Mouse (Mus musculus) spleen, adult 2 months (tissue): ENCODE results near the gene Ubox5. TPM values are rescaled to one million over a fixed set of nuclear protein-coding genes. Genes with fewer than 3 reads are reported as not detected.

Experiments
- DNase-seq, 2 experiments: peaks; one replicate each; pipeline versions ENCODE4 v3.0.0 to v3.0.0-alpha.2; 2012 to 2021; ENCODE audit warnings: low spot score in 2 of 2, low read depth in 1 of 2
- H3K27ac ChIP-seq: fragments of 200-500 bp; 2 replicates; pipeline ENCODE4 v1.5.1; 2012; ENCODE audit warnings: low read length, inconsistent platforms; ENCODE audit not compliant: insufficient read depth
- H3K27me3 ChIP-seq: fragments of 200-500 bp; 2 replicates; pipeline ENCODE4 v1.6.1; 2012; ENCODE audit warnings: mild to moderate bottlenecking, moderate library complexity, low read length, inconsistent platforms; ENCODE audit not compliant: control insufficient read depth, insufficient read depth
- H3K36me3 ChIP-seq: fragments of 200-500 bp; 2 replicates; pipeline ENCODE4 v1.6.1; 2012; ENCODE audit warnings: mild to moderate bottlenecking, low read length, inconsistent platforms; ENCODE audit not compliant: control insufficient read depth, insufficient read depth
- H3K4me1 ChIP-seq: fragments of 200-500 bp; 2 replicates; pipeline ENCODE4 v1.6.1; 2011; ENCODE audit warnings: inconsistent platforms; ENCODE audit not compliant: control insufficient read depth, insufficient read depth, insufficient read length
- H3K4me3 ChIP-seq: fragments of 200-500 bp; 2 replicates; pipeline ENCODE4 v1.5.1; 2011; ENCODE audit warnings: mild to moderate bottlenecking, inconsistent platforms; ENCODE audit not compliant: insufficient read depth, insufficient read length; ENCODE audit errors: extremely low read depth
- CTCF ChIP-seq: fragments of 200-500 bp; IDR thresholded peaks from 2 replicates; pipeline ENCODE4 v1.5.1; 2011; ENCODE audit warnings: mild to moderate bottlenecking, inconsistent platforms; ENCODE audit not compliant: insufficient read depth, insufficient read length, insufficient replicate concordance; ENCODE audit errors: extremely low read depth
- POLR2A ChIP-seq: fragments of 200-500 bp; IDR thresholded peaks from 2 replicates; pipeline ENCODE4 v1.6.1; 2011; ENCODE audit warnings: low read depth, low read length, inconsistent platforms
- WGBS: fragments of 180-500 bp; shearing (Covaris S2); methylation state at CpG from one replicate; pipeline ENCODE4 v1.1.7; 2018; 5-methylcytosine and 5-hydroxymethylcytosine counted together
- polyA plus RNA-seq: library from polyadenylated mRNA; depleted of rRNA; stranded (reverse); fragments of >200 nt; gene quantifications from 2 replicates; pipeline ENCODE4 v1.2.3, GENCODE M21; 2012

The Ubox5 gene
- polyA plus RNA-seq, 1 experiment: 3.8 TPM

- no peaks in the 10 kb centered on the region for H3K4me1 ChIP-seq
- WGBS: 64% methylated on average over 6 of the region's 6 CpGs
- no peak overlapping the region for H3K4me3 ChIP-seq
- peaks cover 5% of the 10 kb centered on the region for H3K36me3 ChIP-seq
- no peak overlapping the region for H3K27ac ChIP-seq
- TF ChIP-seq POLR2A (no peak), CTCF (no peak)
- no peaks in the 10 kb centered on the region for H3K27me3 ChIP-seq
- DNase-seq: no peak
Measured at GRCm38 (mm10) chr2:130586016-130586415, 43.8 kb downstream of the Ubox5 start.

- WGBS: 90% methylated on average over 10 of the region's 10 CpGs
- peaks cover 6% of the 10 kb centered on the region for H3K27me3 ChIP-seq
- no peak overlapping the region for H3K27ac ChIP-seq
- H3K36me3 ChIP-seq: no peaks in the 10 kb centered on the region
- TF ChIP-seq CTCF: no peak
- no peak for TF ChIP-seq POLR2A
- H3K4me1 ChIP-seq: 0 out of 2 replicates have a peak, but pooled peaks cover 2% of the 10 kb centered on the region
- no peak overlapping the region for H3K4me3 ChIP-seq
- no peak for DNase-seq
Measured at GRCm38 (mm10) chr2:130583902-130584560, 45.8 kb downstream of the Ubox5 start.

- TF ChIP-seq POLR2A (no peak), CTCF (no peak)
- Histone ChIP-seq H3K27me3 (peaks cover 12% of the 10 kb centered on the region), H3K4me3 (no peak within 1 kb of the TSS), H3K4me1 (0 out of 2 replicates have a peak, but pooled peaks cover 2% of the 10 kb centered on the region), H3K36me3 (no peaks in the 10 kb centered on the region), H3K27ac (no peak within 1 kb of the TSS)
- 67% methylated on average over 10 of the region's 10 CpGs for WGBS
- DNase-seq: no peak
Measured at GRCm38 (mm10) chr2:130582552-130582951, 47.3 kb downstream of the Ubox5 start, which contains the start of gene Avp. TSS of gene Avp (minus strand) at chr2:130582554.

GRCm38 (mm10) chr2:130581201-130581600 lies 48.6 kb downstream of the Ubox5 start:
- no peak for DNase-seq
- TF ChIP-seq POLR2A (no peak), CTCF (no peak)
- Histone ChIP-seq H3K4me3 (no peak overlapping the region), H3K36me3 (no peaks in the 10 kb centered on the region), H3K27me3 (peaks cover 16% of the 10 kb centered on the region), H3K4me1 (peaks cover 5% of the 10 kb centered on the region), H3K27ac (no peak overlapping the region)
- WGBS: 18% methylated on average over 16 of the region's 16 CpGs

- no peak for DNase-seq
- 7% methylated on average over 8 of the region's 8 CpGs for WGBS
- peaks cover 5% of the 10 kb centered on the region for H3K4me1 ChIP-seq
- peaks cover 20% of the 10 kb centered on the region for H3K27me3 ChIP-seq
- no peaks in the 10 kb centered on the region for H3K36me3 ChIP-seq
- H3K4me3 ChIP-seq: no peak overlapping the region
- H3K27ac ChIP-seq: no peak overlapping the region
- TF ChIP-seq POLR2A (no peak), CTCF (no peak)
Measured at GRCm38 (mm10) chr2:130579791-130580190, 50.0 kb downstream of the Ubox5 start.

GRCm38 (mm10) chr2:130578148-130578547 lies 51.7 kb downstream of the Ubox5 start:
- peak; percentile 74 for TF ChIP-seq CTCF
- TF ChIP-seq POLR2A: no peak
- whole genome bisulfite sequencing: 14% methylated on average over 11 of the region's 11 CpGs
- Histone ChIP-seq H3K4me1 (peaks cover 5% of the 10 kb centered on the region), H3K4me3 (no peak overlapping the region), H3K27ac (no peak overlapping the region), H3K36me3 (no peaks in the 10 kb centered on the region), H3K27me3 (peaks cover 20% of the 10 kb centered on the region)
- peak in 1 of 2 experiments; percentile 60 for DNase-seq

- 8% methylated on average over 12 of the region's 12 CpGs for WGBS
- peaks cover 20% of the 10 kb centered on the region for H3K27me3 ChIP-seq
- H3K4me1 ChIP-seq: peaks cover 5% of the 10 kb centered on the region
- no peak overlapping the region for H3K4me3 ChIP-seq
- no peak overlapping the region for H3K27ac ChIP-seq
- DNase-seq: peak; percentile 28 to 51
- no peaks in the 10 kb centered on the region for H3K36me3 ChIP-seq
- no peak for TF ChIP-seq POLR2A
- TF ChIP-seq CTCF: no peak
Measured at GRCm38 (mm10) chr2:130577632-130578031, 52.2 kb downstream of the Ubox5 start.
